Mouse (Mus musculus) cerebellum, postnatal 36 days (tissue): ENCODE data around the gene St5.

Experiments
- DNase-seq, 2 experiments: peaks; one replicate each; pipeline ENCODE4 v3.0.0; 2021 to 2022; ENCODE audit warnings: mixed read lengths in 2 of 2

St5 gene

DNA sequence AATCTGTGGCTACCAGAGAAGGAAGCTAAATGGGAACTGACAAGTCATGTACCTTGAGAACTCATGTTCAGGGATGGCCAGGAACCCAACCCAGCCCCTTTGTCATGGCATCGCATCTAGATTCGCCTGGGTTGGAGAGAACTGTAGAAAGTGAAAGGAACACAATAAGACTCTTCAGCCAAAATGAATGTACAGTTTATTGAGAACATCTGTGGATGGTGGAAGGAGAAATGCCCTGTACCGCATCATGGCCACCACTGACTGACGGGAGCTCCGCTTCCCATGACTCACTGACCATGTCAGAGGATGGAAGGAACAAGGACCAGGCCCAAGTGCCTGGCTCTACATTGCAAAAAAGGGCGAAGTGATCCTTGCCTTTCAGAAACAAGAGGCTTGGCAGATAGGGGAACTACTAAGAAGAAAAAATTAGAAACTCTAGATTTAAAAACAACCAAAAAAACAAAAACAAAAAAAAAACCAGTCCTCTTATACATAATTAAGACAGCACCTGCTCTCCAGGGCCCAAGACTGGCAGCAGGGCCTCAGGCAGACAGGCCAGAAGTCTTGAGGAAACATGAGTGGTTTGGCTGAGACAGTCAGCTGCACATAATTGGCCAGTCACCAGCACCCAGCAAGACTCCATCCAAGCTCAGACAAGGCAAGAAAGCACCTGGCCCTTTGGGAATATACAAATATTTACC lies 179.5 kb downstream of the St5 start:
- peak; percentile 43 to 46 for DNase-seq

DNA sequence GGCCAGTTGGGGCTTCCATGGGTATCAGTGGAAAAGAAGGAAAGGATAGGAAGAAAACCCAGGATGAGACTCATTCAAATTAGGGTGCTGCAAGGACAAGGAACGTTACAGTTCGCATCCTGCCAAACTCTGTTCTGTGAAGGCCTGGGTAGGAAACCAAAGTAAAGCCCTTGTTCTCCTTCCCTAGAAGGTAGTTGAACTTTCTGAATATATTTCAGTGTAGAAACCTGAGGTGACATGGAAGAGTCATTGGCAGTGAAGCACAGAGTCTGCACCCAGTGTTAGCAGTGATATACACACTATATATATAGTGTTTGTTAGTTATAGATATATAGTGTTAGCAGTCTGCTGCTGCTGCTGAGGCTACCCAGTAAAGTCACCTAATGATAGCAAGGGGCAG lies 180.1 kb downstream of the St5 start:
- DNase-seq, result no peak

DNA sequence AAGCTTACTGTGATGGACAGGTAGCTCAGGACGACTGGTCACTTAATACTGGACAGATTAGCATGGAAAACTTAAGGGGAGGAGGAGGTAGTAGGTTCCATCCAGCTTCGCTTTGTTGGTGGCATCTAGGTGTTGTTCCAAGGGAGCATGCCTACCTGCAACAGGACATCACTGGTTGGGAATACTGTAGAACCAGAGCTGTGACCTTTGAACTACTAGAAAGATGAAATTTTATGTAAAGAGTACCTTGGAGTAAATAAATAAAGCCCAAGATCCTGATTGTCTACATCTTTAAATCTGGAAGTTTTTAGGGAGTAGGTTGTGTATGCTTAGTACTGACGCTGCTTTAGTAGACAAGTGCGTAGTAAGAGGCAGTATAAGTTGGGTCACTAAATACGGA lies 181.3 kb downstream of the St5 start:
- no peak for DNase-seq

DNA sequence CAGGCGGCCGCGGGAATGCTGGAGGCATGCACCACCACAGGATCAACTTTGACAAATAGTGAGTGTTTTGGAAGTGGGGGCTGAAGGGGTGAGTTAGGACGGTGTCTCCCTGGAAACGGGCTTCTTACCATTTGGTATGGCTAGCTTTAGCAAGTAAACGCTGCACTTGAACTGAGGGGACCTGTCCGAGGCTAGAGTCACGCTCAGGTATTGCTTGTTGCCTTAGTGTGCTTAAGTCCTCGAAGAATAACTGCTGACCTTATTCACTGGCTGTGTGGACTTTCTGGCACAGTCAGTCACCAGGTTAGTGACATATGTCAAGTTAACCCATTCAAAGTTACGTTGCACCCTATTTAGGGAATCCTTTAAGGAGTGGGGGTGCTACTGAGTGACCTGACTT lies 183.5 kb downstream of the St5 start:
- DNase-seq, result no peak

DNA sequence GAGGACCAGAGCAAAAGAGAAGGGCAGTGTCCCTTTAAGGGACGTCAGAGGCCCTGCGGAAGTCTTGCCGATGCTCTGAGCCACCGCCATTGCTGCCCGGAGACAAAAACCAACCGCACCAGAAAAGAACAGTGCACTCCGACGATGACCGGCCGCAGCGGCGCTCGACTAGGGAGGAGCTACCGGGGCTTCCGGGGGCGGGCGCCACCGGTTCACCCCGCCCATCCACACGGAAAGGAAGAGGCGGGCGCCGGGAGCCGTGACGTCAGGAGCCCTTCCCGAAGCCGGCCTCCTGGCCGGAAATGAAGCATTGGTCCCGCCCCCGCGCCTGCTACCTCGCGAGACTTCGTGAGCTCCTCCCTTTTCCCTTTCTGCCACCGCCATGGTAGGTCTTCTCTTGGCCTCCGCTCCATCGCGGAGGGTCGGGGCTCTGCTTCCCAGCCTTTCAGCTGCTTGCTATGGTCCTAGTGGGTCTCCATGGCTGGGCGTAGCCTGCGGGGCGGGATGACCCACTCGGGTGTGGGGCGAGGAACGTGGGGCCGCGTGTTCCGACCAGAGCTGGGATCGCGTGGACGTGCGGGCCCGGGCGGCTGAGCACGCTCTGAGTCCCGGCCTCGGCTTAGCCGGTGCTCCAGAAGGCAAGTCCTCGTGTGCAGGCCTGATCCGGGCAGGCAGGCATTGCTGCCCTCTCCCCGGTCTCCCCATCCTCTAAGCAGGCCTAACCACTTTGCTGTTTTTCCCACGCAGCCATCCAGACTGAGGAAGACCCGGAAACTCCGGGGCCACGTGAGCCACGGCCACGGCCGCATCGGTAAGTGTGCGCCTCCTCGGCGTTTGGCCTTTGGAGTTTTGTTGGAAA lies 184.3 kb downstream of the St5 start, which contains the start of gene Rpl27a:
Gene Rpl27a, plus strand, starts transcription at position 310 of the 859 bp plus-strand sequence.
- peak; percentile 97 to 99 for DNase-seq

DNA sequence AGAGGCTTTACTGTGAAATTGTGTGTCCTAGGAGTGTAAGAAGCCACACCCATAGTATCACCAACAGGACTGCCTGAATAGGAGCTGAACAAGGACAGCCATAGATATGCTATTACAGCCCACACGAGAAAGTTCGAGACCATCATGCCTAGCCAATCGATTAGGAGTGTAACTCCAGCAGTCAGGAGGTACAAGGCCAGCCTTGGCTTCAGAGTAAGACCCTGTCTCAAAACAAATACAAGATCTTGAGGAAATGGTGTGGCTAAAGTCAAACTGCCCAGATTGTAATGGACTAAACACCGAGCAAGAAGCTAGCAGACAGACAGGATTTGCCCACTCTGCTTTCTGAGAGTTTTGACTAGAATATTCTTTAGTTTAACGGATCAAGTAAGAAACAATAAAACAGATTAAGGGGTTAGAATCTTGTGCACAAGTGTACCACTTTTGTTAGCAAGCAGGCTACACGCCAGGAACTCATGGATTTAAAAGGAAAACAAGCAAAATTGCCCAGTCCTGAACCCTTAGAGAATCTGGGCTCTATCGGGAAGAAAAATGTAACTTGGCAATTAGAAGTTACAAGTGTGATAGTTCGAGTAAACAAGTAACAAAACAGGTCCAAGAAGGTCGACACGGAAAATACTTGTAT lies 185.2 kb downstream of the St5 start:
- no peak for DNase-seq

DNA sequence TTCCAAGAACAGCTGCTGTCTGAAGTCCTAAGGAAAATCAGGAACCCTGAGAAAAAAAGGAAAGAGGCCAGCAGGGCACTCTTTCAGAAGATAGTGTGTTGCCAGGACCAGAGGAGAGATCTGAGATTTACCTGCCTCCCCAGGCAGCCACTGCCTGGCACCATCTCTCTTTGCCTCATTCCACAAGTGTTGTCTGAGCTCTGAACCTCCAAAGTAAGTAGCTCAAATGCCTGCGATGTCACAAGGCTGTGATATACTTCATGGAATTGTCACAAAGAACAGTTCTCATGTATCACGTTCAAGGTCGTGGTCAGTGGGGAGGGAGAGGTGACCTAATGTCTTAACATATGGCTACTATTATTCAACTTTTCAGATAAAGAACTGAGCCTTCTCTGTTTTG lies 186.9 kb downstream of the St5 start:
- no peak for DNase-seq

DNA sequence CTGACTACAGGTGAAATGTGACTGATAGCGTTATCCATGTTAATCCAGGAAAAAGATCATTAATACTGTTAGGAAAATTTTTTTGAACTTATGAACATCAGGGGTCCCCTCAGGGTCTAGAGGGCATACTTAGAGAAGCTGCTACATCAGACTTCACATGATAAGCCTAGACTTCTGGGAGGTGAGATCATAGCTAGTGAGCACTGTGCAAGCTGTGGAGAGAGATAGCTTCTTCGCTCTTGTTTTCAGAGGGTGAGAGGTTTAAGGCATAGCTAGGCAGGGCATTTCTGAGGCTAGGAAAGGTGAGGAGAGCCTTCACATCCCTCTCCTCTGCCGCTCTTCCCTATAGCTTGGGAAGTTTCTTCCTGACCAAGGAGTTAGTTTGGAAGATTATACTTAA lies 191.6 kb downstream of the St5 start:
- DNase-seq, result no peak

DNA sequence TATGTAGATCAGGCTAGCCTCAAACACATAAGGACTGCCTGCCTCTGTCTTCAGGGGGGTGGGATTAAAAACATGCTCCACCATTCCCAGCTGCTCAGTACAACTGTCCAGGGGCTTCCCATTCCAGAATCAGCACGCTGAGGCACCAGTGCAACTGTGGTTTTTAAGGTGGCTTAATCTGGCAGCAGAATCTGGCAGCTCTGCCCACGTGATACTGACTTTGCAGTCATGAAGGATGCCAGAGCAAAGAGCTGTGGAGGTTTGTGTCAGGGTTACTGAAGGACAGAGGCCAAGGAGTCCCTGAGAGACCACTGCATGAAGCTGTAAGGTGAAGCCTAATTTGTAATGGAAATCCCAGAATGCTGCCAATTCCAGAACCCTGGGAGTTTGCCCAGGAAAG lies 192.6 kb downstream of the St5 start:
- no peak for DNase-seq

DNA sequence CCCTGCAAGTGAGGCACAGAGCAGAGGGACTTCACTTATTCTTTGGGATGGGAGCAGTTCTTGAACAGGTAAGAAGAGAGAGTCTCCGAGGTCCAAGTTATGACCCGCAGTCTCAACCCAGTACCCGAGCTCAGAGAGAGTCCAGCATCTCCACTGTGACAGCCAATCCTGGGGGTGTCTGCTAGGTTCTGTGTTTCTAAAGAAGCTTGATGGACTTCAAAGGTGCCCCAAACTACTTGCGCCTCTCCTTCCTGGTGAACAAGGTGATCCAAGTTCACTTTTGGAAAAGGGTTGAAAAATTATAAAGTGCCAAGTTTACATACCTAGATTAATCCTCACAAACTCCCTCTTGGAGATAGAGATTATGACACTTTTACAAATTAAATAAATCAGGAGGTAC lies 195.4 kb downstream of the St5 start, which contains the start of gene Trim66:
Gene Trim66, minus strand, starts transcription at position 101 of the 400 bp plus-strand sequence.
- DNase-seq, result no peak

DNA sequence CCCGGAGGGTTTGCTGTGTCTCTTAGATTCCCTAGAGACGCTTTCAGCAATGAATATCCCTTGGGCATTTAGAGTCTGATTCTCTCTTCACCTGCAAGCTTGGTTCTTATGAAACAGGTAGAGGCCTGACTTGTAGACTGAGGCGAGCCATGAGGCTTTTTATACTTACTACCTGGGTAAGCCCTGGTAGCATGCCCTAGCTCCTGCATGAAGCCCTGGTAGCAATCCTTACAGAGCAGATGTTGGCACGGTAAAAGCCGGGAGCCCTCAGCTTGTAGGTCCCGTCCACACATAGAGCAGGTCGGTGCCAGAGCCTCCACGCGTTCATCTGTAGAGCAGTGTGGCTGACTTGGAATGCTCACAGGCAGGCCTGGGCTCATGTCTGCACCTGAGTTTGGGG lies 195.8 kb downstream of the St5 start:
- no peak for DNase-seq

DNA sequence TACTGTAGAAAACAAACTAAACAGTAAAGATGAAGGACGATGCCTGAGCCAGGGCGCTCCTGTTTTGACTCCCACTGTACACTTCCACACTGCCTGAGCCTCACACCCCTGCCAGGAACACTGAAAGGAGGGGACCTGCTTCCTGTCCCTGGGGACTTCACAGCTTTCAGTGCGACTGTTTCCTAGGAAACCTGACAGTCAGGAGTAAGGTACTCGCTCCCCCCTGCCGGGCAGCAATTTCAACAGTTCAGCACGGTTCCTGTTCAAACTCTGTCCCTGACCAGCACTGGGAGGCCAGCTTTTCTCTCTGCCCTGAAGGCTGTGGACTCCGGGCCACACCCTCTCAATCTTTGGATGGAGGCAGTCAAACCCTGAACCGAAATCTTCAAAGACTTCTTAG lies 196.3 kb downstream of the St5 start:
- no peak for DNase-seq

DNA sequence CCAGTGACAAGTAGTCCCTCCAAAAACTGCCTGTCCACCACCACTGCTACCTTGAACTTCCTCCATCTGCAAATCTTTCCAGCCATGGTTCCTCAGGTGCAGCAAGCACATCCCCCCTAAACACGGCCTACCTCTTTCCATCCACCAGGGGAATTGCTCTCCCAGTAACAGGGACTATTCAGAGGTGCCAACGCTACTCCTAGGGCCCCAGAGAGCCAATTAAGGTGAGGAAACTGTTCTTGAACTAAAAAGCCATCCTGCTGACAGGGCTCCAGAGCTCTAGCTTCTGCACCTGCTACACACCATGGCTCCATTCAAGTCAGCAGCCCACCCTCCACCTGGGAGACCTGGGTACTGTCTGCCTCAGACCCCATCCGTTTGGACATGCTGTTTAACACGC lies 205.9 kb downstream of the St5 start:
- DNase-seq, result no peak

DNA sequence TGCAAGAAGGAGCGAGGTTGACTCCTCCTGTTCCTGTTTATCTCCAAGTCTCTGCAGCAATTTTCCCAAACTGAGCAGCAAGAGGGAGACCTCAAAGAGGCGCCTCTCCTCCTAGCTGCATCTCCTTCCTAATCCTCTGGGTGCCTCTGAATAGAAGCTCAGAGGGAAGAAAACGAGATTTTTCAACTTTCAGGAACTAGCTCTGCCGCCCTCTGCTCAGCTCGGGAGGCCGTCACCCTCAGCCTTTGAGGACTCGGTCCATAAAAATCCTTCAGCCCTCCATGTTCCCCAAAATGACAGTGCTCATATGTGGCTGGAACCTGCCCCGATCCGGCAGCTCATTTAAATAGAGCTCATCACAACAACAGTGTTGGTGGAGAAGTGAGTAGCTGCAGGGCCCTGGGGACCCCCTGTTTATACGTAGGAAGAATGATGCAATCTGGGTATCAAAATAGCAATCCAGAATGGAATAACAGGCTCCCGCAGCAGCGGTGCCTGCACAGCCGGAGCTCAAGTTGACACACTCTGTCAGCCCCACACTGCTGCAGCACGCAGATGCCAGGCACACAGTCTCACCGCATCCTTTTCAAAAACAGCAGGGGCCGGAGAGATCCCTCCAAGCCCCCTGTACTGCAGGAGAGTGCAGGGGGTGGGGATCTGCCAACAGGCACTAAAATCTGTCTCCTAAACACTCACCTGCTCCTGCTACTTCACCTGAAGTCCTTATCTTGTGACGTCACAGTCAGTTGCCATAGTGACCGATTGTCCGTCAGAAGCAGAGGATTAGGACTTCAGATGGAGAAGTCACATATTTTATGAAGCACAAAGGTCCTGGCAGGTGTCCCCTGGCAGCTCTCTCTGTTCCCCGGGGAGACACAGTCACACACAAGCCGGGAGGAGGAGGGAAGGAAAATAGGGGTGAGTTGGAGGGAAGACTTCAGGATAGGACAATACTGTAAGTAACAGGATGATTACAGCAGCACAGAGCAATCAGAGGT lies 209.8 kb downstream of the St5 start:
- DNase-seq, result peak; percentile 36 to 67

DNA sequence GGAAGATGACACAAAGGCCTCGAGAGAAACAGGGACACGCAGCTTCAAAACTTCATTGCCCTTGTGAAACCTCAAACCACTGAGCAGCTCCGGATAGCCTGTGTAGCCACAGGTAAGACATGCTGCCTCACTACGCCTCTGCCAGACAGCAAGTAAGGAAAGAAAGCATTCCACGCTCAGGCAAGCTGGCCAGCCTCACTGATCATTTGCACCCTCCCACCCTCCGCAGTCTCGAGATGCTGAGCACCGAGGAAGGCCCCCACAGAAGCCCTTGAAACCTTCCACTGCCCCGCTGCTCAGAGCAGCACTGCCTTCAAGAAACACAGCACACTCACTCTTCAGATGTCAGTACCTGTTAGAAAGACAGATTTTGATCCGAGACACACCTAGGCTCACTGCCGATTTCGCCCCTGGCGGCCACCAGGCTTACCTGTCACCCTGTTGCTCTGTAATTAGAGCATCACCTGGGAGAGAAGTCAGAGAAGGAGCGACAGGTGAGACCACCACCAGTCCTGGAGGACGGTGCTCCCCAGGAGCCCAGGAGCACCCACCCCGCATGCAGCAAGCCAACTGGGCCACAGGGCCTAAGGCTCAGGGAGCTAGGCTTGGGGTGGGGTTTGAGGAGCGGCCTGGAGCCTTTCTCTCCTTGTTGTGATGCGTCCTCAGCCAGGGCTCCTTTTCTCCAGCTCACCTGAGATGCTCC lies 210.6 kb downstream of the St5 start:
- DNase-seq, result peak; percentile 13 to 19

DNA sequence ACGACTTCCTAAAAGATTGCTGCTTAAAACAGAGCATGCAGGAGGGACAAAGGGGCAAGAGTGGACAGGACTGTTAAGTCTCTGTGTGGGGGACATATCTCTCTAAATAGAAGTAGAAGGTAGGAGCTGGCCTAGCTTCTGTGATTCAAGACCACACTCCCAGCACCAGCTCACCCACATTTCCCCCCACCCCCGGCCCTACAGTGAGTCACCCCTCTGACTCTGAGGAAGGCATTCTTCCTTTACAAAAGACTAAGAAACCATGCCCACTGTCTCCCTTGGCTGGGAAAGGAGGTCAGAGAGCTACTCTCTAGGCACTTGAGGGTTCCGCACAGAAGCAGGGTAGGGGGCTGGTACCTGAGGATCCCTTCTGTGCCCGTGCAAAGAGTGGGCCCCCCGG lies 219.2 kb downstream of the St5 start:
- DNase-seq, result no peak

DNA sequence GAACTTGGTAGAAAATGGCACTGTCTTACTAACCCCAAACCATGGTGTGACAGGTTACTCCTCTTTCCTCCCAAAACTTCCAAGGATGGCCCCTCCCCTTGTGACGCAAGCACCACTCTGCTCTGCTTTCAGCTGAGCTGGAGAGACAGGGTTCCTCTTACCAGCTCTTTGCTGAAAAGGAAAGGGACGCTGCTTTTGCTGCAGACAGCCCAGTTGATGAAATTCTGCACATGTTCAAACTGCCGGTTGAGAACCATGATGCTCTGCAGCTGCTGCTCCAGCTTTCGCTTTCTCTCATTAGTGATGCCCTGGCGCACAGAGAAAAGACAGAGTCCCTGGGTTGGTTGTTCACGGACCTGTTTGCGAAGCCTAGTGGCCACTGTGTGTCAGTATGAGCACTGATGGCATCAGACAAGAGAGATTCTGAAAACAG lies 222.6 kb downstream of the St5 start:
- DNase-seq, result peak in 1 of 2 experiments; percentile 8

DNA sequence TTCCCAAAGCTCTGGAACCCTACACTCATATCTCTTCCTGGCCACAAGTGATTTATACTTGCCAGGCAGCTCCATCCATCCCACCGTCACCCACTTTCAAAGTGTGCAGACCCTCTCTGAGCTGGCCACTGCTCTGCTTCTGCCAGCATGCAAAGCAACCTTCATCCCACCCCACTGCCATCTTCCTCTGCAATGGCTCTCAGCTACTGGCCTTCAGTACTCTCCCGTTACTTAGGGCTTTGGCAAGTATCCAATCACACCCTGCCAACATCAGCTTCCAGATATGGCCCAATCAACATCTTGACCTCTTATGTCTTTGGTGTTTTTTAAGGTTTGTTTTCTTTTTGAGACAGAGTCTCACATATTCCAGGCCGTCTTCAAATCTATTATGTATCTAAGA lies 225.5 kb downstream of the St5 start:
- DNase-seq, result no peak
